Mouse (Mus musculus) midbrain, postnatal 0 days (tissue): ENCODE data around the gene Galnt4. TPM values are rescaled to one million over a fixed set of nuclear protein-coding genes. Genes with fewer than 3 reads are reported as not detected.

Source experiments
- ATAC-seq: fragments of 200-750 bp; cut with Nextera tagmentation; 2 replicates; pipeline ENCODE4 v1.8.0; 2017; ENCODE audit warnings: moderate number of reproducible peaks, mild to moderate bottlenecking, moderate TSS enrichment, moderate library complexity; ENCODE audit not compliant: low FRiP score
- DNase-seq: peaks from one replicate; pipeline ENCODE4 v3.0.0-alpha.2; 2015; ENCODE audit warnings: low spot score
- H3K27ac ChIP-seq: fragments of 300-500 bp; sonication (generic); 2 replicates; pipeline ENCODE4 v1.5.1; 2014; ENCODE audit warnings: low read depth, mild to moderate bottlenecking, low read length, mixed read lengths
- H3K27me3 ChIP-seq: fragments of 300-500 bp; sonication (generic); 2 replicates; pipeline ENCODE4 v1.6.1; 2014; ENCODE audit warnings: low read length, control low read depth, mixed read lengths; ENCODE audit not compliant: insufficient read depth
- H3K36me3 ChIP-seq: fragments of 300-500 bp; sonication (generic); 2 replicates; pipeline ENCODE4 v1.6.1; 2014; ENCODE audit warnings: low read length, control low read depth, mixed read lengths; ENCODE audit not compliant: insufficient read depth
- H3K4me1 ChIP-seq: fragments of 300-500 bp; sonication (generic); 2 replicates; pipeline ENCODE4 v1.6.1; 2014; ENCODE audit warnings: mild to moderate bottlenecking, control low read depth, antibody characterized with exemption, low read length, mixed read lengths; ENCODE audit not compliant: insufficient read depth
- H3K4me2 ChIP-seq: fragments of 300-500 bp; sonication (generic); 2 replicates; pipeline ENCODE4 v1.6.1; 2014; ENCODE audit warnings: low read depth, mild to moderate bottlenecking, low read length, mixed read lengths; ENCODE audit not compliant: poor library complexity, severe bottlenecking
- H3K4me3 ChIP-seq: fragments of 300-500 bp; sonication (generic); 2 replicates; pipeline ENCODE4 v1.5.1; 2014; ENCODE audit warnings: low read depth, mild to moderate bottlenecking, low read length, moderate library complexity
- H3K9ac ChIP-seq: fragments of 300-500 bp; sonication (generic); replicated peaks from 2 replicates; pipeline ENCODE4 v1.6.1; 2014; ENCODE audit warnings: mild to moderate bottlenecking, low read length, moderate library complexity, mixed read lengths; ENCODE audit not compliant: poor library complexity, severe bottlenecking
- H3K9me3 ChIP-seq: fragments of 300-500 bp; sonication (generic); 2 replicates; pipeline ENCODE4 v1.6.1; 2016; ENCODE audit warnings: low read length, control low read depth
- CTCF ChIP-seq: IDR thresholded peaks from 2 replicates; pipeline ENCODE4 v1.5.1; 2016; ENCODE audit warnings: antibody characterized with exemption, mild to moderate bottlenecking
- WGBS: fragments of 180-500 bp; shearing (Covaris S2); extraction: QIAGEN DNeasy Blood & Tissue Kit; methylation state at CpG from one replicate; pipeline ENCODE4 v1.1.7; 2014; 5-methylcytosine and 5-hydroxymethylcytosine counted together
- polyA plus RNA-seq: library from polyadenylated mRNA; unstranded; fragments of >200 nt; fragmentation: Nextera tagmentation; extraction: Ambion mirVana; gene quantifications from 2 replicates; pipeline ENCODE4 v1.2.1, GENCODE M21; 2015
- total RNA-seq: library from RNA; depleted of rRNA; stranded (reverse); fragments of >200 nt; gene quantifications from 2 replicates; pipeline ENCODE4 v1.2.3, GENCODE M21; 2014

The Galnt4 gene
- total and polyA plus RNA-seq, 2 experiments from 2014 or later: 2.4 to 4.1 TPM

DNA sequence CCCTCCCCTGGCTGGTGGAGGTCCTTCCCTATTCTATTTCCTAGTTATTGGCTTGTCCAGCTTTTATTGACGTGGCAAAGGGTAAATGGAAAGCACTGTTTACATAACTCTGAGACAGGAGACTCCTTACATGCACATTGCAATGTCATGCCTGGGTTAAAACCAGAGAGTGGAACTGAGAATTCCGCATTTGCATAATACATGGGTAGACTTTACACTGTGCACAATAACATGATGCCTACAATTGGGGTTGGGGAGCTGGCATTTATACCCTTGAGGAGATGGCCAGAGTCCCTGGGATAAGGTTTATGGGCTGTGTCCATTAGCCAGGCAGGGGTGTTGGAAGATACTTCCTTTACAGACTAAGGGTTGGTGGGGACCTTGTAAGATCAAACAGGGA is 14.6 kb upstream of the Galnt4 start:
- H3K9me3 ChIP-seq: no peaks in the 10 kb centered on the region
- no peak for TF ChIP-seq CTCF
- no peak overlapping the region for H3K27ac ChIP-seq
- DNase-seq (no peak), ATAC-seq (no peak)
- no peak overlapping the region for H3K9ac ChIP-seq
- H3K36me3 ChIP-seq: no peaks in the 10 kb centered on the region
- no peaks in the 10 kb centered on the region for H3K4me1 ChIP-seq
- 87% methylated on average over 2 of the region's 2 CpGs for WGBS
- H3K27me3 ChIP-seq: no peaks in the 10 kb centered on the region
- no peak overlapping the region for H3K4me3 ChIP-seq
- H3K4me2 ChIP-seq: no peak overlapping the region

- Histone ChIP-seq H3K9ac (no peak overlapping the region), H3K4me1 (no peaks in the 10 kb centered on the region), H3K36me3 (no peaks in the 10 kb centered on the region), H3K27me3 (no peaks in the 10 kb centered on the region), H3K4me3 (no peak overlapping the region), H3K9me3 (no peaks in the 10 kb centered on the region), H3K27ac (no peak overlapping the region), H3K4me2 (no peak overlapping the region)
- 92% methylated on average over 2 of the region's 2 CpGs for WGBS
- DNase-seq (no peak), ATAC-seq (no peak)
- TF ChIP-seq CTCF: no peak
Measured at GRCm38 (mm10) chr10:99095114-99095513, 12.8 kb upstream of the Galnt4 start.

DNA sequence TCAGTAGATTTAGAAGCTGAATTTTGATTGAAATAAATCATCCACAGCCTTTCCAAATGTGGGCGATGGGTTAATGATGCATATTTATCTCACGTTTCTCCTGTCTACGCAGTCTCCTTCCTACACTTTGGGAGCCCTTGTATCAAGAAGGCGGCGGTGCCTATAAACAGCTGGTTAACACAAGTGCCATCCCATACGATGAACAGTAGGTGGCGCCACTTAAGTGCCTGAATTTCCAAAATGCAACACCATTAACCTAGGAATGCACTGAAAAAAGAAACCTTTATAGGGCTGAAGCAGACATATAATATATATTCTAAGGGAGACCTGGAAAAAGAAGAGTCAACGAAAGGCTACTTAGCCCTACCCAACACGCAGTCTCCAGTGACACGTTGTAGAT is 10.6 kb upstream of the Galnt4 start:
- no peaks in the 10 kb centered on the region for H3K9me3 ChIP-seq
- peak; percentile 78 for TF ChIP-seq CTCF

DNA sequence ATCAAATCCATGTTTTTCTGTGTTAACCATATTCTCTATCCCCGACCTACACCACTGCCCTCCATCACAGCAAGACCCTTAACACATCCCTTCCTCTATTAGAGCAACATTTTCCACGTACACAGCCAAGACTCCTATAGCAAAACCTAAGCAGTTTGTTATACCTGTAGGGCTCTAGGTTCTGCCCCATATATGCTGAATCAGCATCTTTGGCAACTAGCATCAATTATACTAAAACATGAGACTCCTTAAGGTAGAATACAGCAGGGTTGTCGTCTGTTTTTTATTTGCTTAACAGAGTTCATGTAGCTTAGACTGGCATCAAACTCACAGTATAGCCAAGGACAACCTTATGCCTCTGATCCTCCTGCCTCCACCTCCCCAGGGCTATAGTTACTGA is 2.4 kb upstream of the Galnt4 start:
- WGBS: 93% methylated on average over 3 of the region's 3 CpGs
- Histone ChIP-seq H3K36me3 (no peaks in the 10 kb centered on the region), H3K9ac (no peak overlapping the region), H3K9me3 (no peaks in the 10 kb centered on the region), H3K27ac (no peak overlapping the region), H3K4me2 (no peak overlapping the region), H3K27me3 (no peaks in the 10 kb centered on the region), H3K4me3 (no peak overlapping the region), H3K4me1 (no peaks in the 10 kb centered on the region; the same call in 1 of the 2 replicates)
- DNase-seq (no peak), ATAC-seq (no peak)
- no peak for TF ChIP-seq CTCF

More for the DNA sequence above, 10.6 kb upstream of the Galnt4 start:
- no peaks in the 10 kb centered on the region for H3K4me1 ChIP-seq
- no peaks in the 10 kb centered on the region for H3K36me3 ChIP-seq
- DNase-seq: peak; percentile 64
- H3K27me3 ChIP-seq: no peaks in the 10 kb centered on the region
- no peak overlapping the region for H3K4me2 ChIP-seq
- no peak overlapping the region for H3K9ac ChIP-seq
- WGBS: 72% methylated on average over 10 of the region's 10 CpGs
- H3K27ac ChIP-seq: no peak overlapping the region
- H3K4me3 ChIP-seq: no peak overlapping the region
- no peak for ATAC-seq

DNA sequence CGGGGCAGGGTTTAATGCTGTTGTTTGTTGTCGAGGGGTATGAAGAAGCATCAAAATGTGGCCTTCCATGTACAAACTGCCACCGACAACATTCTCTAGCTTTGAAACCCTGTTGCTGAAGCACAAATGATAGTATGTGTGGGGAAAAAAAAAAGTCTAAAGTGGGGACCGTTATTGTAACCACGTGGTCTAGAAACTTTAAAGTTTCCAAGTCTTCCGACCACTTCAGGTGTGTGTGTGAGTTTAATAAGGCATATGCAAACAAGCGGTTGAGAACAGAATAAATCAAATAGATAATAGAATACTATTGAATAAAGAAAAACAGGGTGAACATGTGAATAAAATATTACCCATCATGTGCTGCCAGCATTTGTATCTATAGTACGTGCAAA is 1.7 kb upstream of the Galnt4 start:
- Histone ChIP-seq H3K36me3 (no peaks in the 10 kb centered on the region; the same call in 1 of the 2 replicates), H3K9ac (peak overlapping the region; percentile 86), H3K4me2 (peak overlapping the region; percentile 92), H3K27me3 (no peaks in the 10 kb centered on the region), H3K4me3 (peak overlapping the region; percentile 99), H3K27ac (no peak overlapping the region), H3K9me3 (no peaks in the 10 kb centered on the region), H3K4me1 (no peaks in the 10 kb centered on the region; the same call in 1 of the 2 replicates)
- WGBS: 23% methylated on average over 8 of the region's 8 CpGs
- ATAC-seq: no peak
- no peak for DNase-seq
- TF ChIP-seq CTCF: no peak

GRCm38 (mm10) chr10:99106703-99107631 is 992 bp upstream of the Galnt4 start, which contains the start of gene Poc1b:
Gene Poc1b, plus strand, starts transcription at chr10:99107036.
- Histone ChIP-seq H3K9ac (peak within 1 kb of the TSS; percentile 86), H3K27ac (peak within 1 kb of the TSS; percentile 91), H3K4me1 (no peaks in the 10 kb centered on the region; the same call in 1 of the 2 replicates), H3K9me3 (no peaks in the 10 kb centered on the region), H3K27me3 (no peaks in the 10 kb centered on the region), H3K36me3 (no peaks in the 10 kb centered on the region; the same call in 1 of the 2 replicates), H3K4me3 (peak within 1 kb of the TSS; percentile 99), H3K4me2 (peak within 1 kb of the TSS; percentile 92)
- peak; percentile 96 for ATAC-seq
- WGBS: under 1% methylated on average over 97 of the region's 106 CpGs
- DNase-seq: peak; percentile 94
- no peak for TF ChIP-seq CTCF
